Mouse (Mus musculus) forebrain, embryonic 11.5 days (tissue): Measurements from ENCODE around the gene Srpr. TPM values are rescaled to one million over a fixed set of nuclear protein-coding genes. Genes with fewer than 3 reads are reported as not detected.

Source experiments
- ATAC-seq: fragments of 200-750 bp; cut with Nextera tagmentation; replicated peaks from 2 replicates; pipeline ENCODE4 v1.8.0; 2017; ENCODE audit warnings: moderate TSS enrichment; ENCODE audit not compliant: low FRiP score
- DNase-seq: peaks from one replicate; pipeline ENCODE4 v3.0.0-alpha.2; 2017; ENCODE audit warnings: low spot score
- H3K27ac ChIP-seq: fragments of 300-500 bp; sonication (generic); 2 replicates; pipeline ENCODE4 v1.5.1; 2014; ENCODE audit warnings: low read depth, low read length
- H3K27me3 ChIP-seq: fragments of 300-500 bp; sonication (generic); 2 replicates; pipeline ENCODE4 v1.6.1; 2014; ENCODE audit warnings: mild to moderate bottlenecking, low read length, mixed read lengths; ENCODE audit not compliant: control insufficient read depth, insufficient read depth
- H3K36me3 ChIP-seq: fragments of 300-500 bp; sonication (generic); 2 replicates; pipeline ENCODE4 v1.6.1; 2014; ENCODE audit warnings: mild to moderate bottlenecking, low read length, moderate library complexity, mixed read lengths; ENCODE audit not compliant: control insufficient read depth, insufficient read depth
- H3K4me1 ChIP-seq: fragments of 300-500 bp; sonication (generic); replicated peaks from 2 replicates; pipeline ENCODE4 v1.6.1; 2014; ENCODE audit warnings: low read length, mixed read lengths; ENCODE audit not compliant: control insufficient read depth, insufficient read depth
- H3K4me2 ChIP-seq: fragments of 300-500 bp; sonication (generic); 2 replicates; pipeline ENCODE4 v1.6.1; 2014; ENCODE audit warnings: low read depth, mild to moderate bottlenecking, low read length, moderate library complexity, mixed read lengths; ENCODE audit not compliant: severe bottlenecking
- H3K4me3 ChIP-seq: fragments of 300-500 bp; sonication (generic); 2 replicates; pipeline ENCODE4 v1.5.1; 2014; ENCODE audit warnings: low read depth, low read length
- H3K9ac ChIP-seq: fragments of 300-500 bp; sonication (generic); 2 replicates; pipeline ENCODE4 v1.6.1; 2014; ENCODE audit warnings: low read length
- H3K9me3 ChIP-seq: fragments of 300-500 bp; sonication (generic); 2 replicates; pipeline ENCODE4 v1.6.1; 2016; ENCODE audit warnings: low read length, mixed read lengths; ENCODE audit not compliant: control insufficient read depth
- WGBS: fragments of 180-500 bp; shearing (Covaris S2); extraction: QIAGEN DNeasy Blood & Tissue Kit; methylation state at CpG from one replicate; pipeline ENCODE4 v1.1.7; 2014; 5-methylcytosine and 5-hydroxymethylcytosine counted together
- polyA plus RNA-seq: library from polyadenylated mRNA; unstranded; fragments of >200 nt; fragmentation: Nextera tagmentation; extraction: Ambion mirVana; gene quantifications from 2 replicates; pipeline ENCODE4 v1.2.1, GENCODE M21; 2014

Srpr gene
- polyA plus RNA-seq, 1 experiment from 2014 or later: 89.2 TPM

DNA sequence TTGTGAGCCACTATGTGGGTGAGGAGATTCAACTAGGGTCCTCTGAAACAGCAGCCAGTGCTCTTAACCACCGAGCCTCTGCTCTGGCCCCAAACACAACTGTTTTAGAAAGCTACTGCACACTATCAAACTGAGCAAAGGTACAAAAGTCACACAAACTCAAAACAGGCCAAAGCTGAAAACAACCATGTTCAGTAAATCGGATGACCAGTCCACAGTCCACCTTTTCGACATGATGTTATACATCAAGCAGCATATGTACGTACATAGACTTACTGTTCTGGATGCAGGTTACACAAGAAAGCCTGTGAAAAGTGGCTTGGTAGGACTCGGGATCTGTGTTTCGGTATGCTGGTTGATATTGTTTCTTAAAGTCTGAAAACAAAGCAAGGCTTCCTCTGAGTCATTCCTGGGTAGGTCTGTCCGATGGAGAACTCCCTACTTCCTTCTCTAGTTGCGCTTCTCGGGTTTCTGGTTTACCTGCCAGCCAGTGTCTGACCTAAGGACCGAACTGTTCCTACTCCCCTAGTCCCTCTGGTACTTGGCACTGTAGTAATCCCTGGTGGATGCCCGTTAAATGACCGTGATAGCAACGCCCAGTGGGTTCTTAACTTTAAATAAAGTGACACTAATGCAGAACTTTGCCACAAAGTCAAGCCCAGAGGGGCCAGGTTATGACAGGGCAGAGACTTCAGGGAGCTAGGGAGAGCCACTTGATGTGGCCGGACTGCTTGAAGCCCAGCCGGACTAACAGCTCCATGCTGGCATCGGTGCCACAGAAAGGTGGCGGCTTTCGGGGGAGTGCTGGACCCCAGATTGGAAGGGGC lies 817 bp upstream of the Srpr start:
- Histone ChIP-seq H3K27me3 (no peaks in the 10 kb centered on the region), H3K9me3 (no peaks in the 10 kb centered on the region), H3K36me3 (no peaks in the 10 kb centered on the region), H3K4me1 (no peaks in the 10 kb centered on the region; the same call in 1 of the 2 replicates), H3K9ac (peak overlapping the region; percentile 78), H3K4me2 (peak overlapping the region; percentile 79), H3K4me3 (peak overlapping the region; percentile 63), H3K27ac (no peak overlapping the region)
- DNase-seq (no peak), ATAC-seq (peak; percentile 74; the same call in 1 of the 2 replicates)
- 26% methylated on average over 18 of the region's 18 CpGs for WGBS

DNA sequence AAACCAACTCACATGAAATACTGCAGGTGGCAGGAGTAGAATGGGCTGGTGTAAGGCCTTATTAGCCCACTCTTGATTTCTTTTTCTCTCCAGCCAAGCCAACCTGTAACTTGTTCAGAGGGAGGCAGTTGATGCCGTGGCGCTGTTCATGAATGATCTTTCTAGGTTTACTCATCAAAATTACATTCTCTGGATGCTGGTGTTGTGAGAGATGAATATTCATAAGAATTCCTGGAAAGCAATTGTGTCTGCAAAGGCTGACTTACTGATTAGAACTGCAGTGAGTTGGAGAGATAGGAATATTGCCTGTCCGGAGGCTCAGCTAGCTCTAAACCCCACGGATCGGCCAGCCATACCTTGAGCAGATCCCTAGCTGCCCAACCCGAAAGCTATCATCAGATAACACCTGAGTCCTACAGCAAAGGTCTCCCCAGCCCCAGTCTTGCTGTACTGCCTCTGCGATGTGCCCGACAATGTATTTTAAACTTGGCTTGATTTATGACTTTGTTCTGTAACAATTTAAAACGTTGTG lies 620 bp downstream of the Srpr start:
- Histone ChIP-seq H3K4me2 (peak overlapping the region; percentile 79; the same call in 1 of the 2 replicates), H3K9ac (no peak overlapping the region; the same call in 1 of the 2 replicates)
- ATAC-seq: no peak

GRCm38 (mm10) chr9:35203536-35203935 lies 3.6 kb downstream of the Srpr start:
- H3K4me3 ChIP-seq: no peak overlapping the region
- WGBS: 65% methylated on average over 3 of the region's 3 CpGs
- no peak overlapping the region for H3K27ac ChIP-seq
- H3K36me3 ChIP-seq: peaks cover 5% of the 10 kb centered on the region; the same call in 1 of the 2 replicates
- H3K27me3 ChIP-seq: no peaks in the 10 kb centered on the region
- ATAC-seq (no peak), DNase-seq (no peak)
- H3K9ac ChIP-seq: no peak overlapping the region
- no peaks in the 10 kb centered on the region for H3K9me3 ChIP-seq
- no peaks in the 10 kb centered on the region; the same call in 1 of the 2 replicates for H3K4me1 ChIP-seq
- H3K4me2 ChIP-seq: no peak overlapping the region

More for the DNA sequence above, 620 bp downstream of the Srpr start:
- Histone ChIP-seq H3K9me3 (no peaks in the 10 kb centered on the region), H3K4me1 (no peaks in the 10 kb centered on the region; the same call in 1 of the 2 replicates), H3K36me3 (no peaks in the 10 kb centered on the region), H3K27ac (no peak overlapping the region), H3K27me3 (no peaks in the 10 kb centered on the region), H3K4me3 (peak overlapping the region; percentile 63; the same call in 1 of the 2 replicates)
- WGBS: 73% methylated on average over 9 of the region's 9 CpGs
- DNase-seq: no peak

GRCm38 (mm10) chr9:35204421-35204820 lies 4.4 kb downstream of the Srpr start:
- no peaks in the 10 kb centered on the region for H3K27me3 ChIP-seq
- peaks cover 5% of the 10 kb centered on the region; the same call in 1 of the 2 replicates for H3K36me3 ChIP-seq
- ATAC-seq (no peak), DNase-seq (no peak)
- H3K4me2 ChIP-seq: no peak overlapping the region
- no peak overlapping the region for H3K27ac ChIP-seq
- H3K4me1 ChIP-seq: no peaks in the 10 kb centered on the region; the same call in 1 of the 2 replicates
- H3K4me3 ChIP-seq: no peak overlapping the region
- 96% methylated on average over 2 of the region's 2 CpGs for WGBS
- no peaks in the 10 kb centered on the region for H3K9me3 ChIP-seq
- no peak overlapping the region for H3K9ac ChIP-seq

GRCm38 (mm10) chr9:35210542-35211474 lies 10.8 kb downstream of the Srpr start, which contains the start of gene Foxred1:
Foxred1 (minus strand) TSS chr9:35211055.
- 1% methylated on average over 72 of the region's 72 CpGs for WGBS
- ATAC-seq: peak; percentile 100
- H3K4me2 ChIP-seq: peak within 1 kb of the TSS; percentile 94
- no peaks in the 10 kb centered on the region for H3K9me3 ChIP-seq
- peaks cover 13% of the 10 kb centered on the region; the same call in 1 of the 2 replicates for H3K36me3 ChIP-seq
- H3K27me3 ChIP-seq: no peaks in the 10 kb centered on the region
- DNase-seq: peak; percentile 99
- peak within 1 kb of the TSS; percentile 87 for H3K9ac ChIP-seq
- H3K4me1 ChIP-seq: peaks cover 3% of the 10 kb centered on the region; the same call in 1 of the 2 replicates
- peak within 1 kb of the TSS; percentile 73 for H3K27ac ChIP-seq
- peak within 1 kb of the TSS; percentile 81 for H3K4me3 ChIP-seq

- Histone ChIP-seq H3K4me1 (peaks cover 3% of the 10 kb centered on the region; the same call in 1 of the 2 replicates), H3K36me3 (peaks cover 13% of the 10 kb centered on the region; the same call in 1 of the 2 replicates), H3K4me2 (peak overlapping the region; percentile 54), H3K4me3 (peak overlapping the region; percentile 81), H3K27me3 (no peaks in the 10 kb centered on the region), H3K9ac (peak overlapping the region; percentile 82), H3K9me3 (no peaks in the 10 kb centered on the region), H3K27ac (no peak overlapping the region)
- 37% methylated on average over 26 of the region's 26 CpGs for WGBS
- DNase-seq (no peak), ATAC-seq (peak; percentile 6; the same call in 1 of the 2 replicates)
Observed at GRCm38 (mm10) chr9:35211573-35212511, 11.9 kb downstream of the Srpr start.

GRCm38 (mm10) chr9:35217963-35218362 lies 18.0 kb downstream of the Srpr start:
- Histone ChIP-seq H3K27ac (no peak overlapping the region), H3K9ac (no peak overlapping the region), H3K4me1 (no peaks in the 10 kb centered on the region), H3K4me3 (no peak overlapping the region), H3K9me3 (no peaks in the 10 kb centered on the region), H3K27me3 (no peaks in the 10 kb centered on the region), H3K36me3 (peaks cover 24% of the 10 kb centered on the region), H3K4me2 (no peak overlapping the region)
- DNase-seq (no peak), ATAC-seq (no peak)
- WGBS: 85% methylated on average over 1 of the region's 1 CpGs
